Mouse (Mus musculus) thymus, postnatal 36 days (tissue): Measurements from ENCODE around the gene Nbl1.

ENCODE experiments used
- DNase-seq, 2 experiments: peaks; one replicate each; pipeline ENCODE4 v3.0.0; 2022; ENCODE audit warnings: mixed read lengths in 2 of 2

Nbl1 gene

DNA sequence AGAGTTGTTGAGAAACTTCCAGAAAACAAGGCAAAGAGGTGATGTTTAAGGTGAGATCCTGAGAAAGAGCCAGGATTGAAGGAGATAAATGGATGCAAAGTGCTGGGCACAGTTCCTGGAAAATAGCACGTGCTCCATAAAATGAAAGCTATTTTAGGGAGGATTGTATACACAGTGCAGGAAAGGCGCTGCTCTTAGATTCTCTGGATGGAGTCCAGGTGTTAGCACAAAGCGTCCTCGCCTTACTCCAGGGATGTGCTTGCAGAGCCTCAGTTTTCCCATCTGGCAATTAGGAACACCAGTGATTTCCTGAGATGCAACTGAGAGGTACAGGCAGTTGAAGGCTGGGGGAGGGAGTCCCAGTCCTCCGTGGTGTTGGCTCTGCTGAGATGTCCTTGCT is 3.4 kb upstream of the Nbl1 start:
- DNase-seq: no peak

DNA sequence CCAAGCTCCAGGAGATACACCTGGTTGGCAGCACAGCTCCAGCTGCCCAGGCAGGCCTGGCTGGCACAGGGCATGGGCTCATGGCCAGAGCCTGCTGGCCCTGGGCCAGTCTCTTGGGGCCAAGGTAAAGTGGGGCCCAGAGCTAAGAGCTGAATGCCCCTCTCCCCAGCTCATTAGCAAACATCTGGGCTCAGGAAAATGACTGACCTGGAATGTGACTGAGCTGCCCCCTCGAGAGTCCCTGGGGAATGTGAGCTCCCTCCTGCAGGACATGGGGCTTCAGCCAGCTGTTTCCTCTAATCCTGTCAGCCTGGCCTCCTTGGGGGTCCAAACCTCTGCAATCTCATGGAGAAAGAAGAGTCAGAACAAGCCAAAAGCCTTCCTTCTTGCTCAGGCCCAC is 2.6 kb upstream of the Nbl1 start:
- DNase-seq: no peak

DNA sequence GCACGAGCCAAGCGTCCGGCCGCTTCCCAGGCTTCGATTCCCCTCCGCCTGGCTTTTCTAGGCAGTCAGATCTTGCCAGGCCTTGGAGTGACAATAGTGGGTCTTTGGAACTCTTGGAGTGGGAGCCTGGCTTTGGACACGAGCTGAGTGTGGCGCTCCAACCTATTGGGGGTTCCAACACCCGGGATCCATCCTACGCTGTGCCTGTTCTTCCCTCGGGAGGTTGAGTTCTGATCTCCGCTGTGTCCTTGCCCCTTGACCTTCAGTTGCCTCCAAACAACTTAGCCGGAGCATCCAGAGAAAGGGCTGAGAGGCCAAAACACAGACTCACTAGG is 370 bp upstream of the Nbl1 start:
- DNase-seq: no peak

DNA sequence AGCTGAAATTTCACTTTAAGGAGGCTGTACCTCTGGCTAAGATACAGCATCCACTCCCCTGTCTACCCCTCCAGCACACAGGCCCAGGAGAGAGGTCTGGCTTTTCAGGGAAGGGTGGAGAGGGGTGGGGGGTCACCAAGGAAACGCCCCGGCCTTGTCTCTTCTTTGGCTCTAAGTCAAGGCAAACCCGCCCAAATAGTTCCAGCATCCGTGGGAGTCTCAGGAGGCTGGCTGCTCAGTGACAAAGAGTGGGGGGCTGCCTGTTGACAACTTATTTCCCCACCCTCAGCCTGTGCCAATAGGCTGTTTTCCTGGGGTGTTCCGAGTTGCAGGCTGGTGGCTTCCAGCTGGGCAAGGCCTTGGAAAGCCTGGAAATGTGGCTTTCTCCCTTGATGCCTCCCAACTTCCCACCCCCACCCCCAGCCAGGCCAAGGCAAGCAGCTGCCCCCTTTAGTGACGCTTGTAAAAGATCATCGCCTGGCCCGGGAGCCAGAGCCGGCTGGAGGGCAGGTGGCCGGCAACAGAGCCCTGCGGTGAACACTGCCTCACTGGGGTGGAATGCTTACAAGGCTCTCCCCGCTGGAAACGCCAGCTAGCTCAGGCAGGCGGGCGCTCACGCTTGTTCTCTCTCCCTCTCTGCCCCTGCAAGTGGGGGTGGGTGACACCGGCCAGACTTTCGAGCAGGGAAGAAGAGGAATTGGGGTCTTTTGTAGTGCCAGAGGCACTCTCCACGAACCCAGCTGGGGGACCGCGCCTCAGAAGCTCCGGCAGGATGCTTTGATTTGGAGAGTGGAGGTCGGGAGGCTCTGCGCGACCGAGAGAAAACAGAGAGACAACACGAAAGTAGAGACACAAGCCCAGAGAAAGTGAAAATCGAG is 1.1 kb downstream of the Nbl1 start:
- no peak for DNase-seq

DNA sequence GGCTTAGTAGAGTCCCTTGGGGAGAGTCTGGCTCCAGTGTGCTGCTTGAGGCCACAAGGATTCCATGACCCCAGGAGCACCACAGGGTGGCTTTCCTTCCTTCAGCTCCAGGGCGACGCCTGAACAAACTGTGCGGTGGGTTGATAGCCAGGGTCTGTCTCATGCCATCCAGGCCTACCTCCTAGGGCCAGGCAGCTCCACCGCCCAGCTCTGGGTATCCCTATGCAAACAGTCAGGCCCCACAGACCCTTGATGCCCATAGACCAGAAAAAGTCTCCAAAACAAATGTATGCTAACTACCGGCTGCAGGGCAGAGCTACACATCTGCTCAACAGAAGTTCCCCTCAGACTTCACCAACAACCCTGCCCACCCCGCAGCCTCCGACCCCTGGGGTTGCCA is 1.7 kb downstream of the Nbl1 start:
- no peak for DNase-seq

DNA sequence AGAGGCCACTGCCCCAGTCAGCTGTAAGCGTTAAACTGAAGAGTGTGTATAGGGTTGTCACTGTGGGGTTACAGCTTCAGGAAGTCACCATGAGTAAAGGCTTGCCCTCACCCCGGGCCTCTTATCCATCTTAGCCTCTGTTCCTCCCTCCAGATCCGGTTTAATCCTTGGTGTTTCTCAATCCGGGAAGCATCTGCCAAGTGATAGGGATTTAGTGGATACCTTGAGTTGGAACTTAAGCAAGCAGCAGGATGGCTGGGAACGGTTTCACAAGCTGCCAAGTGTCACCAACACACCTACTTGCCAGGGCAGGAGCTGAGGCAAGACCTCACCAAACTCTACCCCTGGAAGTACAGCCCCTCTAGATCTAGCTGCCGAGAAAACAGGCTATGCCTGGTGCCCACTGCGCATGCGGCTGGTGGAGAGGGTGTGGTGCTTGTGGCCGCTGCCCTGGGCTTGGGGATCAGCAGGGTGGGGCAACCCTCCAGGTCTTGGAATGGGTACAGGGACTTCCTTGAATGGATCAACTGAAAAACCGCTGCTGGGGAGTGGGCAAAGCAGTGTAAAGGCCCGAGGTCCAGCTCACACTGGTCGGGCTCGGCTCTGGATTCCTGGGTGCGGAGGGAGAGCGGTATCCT is 2.4 kb downstream of the Nbl1 start:
- DNase-seq: no peak

DNA sequence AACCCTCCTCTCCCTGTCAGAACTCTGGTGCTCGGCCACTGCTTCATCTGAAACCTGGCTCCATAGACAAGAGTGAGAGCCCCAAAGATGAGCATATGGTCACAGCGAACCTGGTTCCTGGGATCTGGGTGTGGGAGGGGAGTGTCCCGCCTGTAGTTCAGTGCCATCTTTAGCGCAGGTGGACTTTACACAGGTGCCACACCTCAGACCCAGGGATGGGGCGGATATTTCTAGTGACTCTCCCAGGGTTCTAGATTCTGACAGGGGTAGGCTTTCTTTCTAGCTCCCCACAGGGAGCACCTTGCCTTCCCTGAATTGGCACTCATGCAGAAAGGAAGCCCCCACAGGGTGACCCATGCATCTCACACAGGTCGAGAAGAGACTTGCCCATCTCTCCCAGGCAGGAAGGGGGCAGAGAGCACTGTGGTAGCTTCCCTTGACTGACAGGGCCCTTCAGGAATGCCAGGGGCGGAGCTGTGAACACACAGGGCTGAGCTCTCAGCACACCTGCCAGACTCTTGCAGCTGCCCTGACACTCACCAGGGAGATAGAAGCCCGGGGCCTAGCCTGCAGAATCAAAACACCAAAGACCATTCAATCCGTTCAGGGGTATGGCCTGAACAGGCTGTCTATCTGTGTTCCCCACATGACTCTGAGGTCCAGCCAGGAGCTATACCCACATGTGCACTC is 3.7 kb downstream of the Nbl1 start:
- no peak for DNase-seq

DNA sequence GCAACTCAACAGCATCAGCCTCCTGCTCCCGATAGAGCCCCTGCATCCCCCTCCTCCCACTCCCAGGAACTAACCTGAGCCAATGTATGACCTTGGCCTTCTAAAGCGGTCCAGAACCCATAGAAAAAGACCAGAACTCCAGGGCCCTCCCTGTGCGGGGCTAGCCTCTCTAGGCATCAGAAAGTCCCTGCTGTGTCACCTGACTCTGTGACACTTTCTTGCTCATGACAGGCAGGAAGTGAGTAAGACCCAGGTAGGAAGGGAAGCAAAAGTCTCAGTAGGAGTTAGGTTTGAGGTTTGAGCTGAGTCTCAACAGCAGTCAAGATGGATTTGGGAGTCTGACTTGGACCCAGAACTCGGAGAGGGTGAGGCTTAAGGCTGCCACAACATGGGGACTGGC is 5.8 kb downstream of the Nbl1 start:
- DNase-seq: no peak

DNA sequence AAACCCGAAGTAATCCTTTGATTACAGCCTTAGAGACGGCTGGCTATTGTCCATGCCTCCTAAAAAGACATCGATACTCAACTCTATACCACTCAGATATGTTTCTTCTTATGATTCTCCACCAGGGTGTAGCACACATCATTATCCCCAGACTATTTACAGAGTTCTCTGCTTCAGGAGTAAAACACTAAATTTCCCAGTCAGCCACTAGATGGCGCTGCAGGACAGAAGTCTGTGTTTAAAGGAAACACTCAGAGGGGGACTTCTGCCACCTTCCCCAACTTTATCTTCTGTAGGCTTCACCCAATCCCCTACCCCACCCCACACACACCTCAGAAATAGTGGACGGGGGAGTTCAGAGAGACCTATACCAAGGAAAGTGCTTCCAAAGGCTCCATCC is 6.8 kb downstream of the Nbl1 start:
- peak; percentile 64 to 76 for DNase-seq

DNA sequence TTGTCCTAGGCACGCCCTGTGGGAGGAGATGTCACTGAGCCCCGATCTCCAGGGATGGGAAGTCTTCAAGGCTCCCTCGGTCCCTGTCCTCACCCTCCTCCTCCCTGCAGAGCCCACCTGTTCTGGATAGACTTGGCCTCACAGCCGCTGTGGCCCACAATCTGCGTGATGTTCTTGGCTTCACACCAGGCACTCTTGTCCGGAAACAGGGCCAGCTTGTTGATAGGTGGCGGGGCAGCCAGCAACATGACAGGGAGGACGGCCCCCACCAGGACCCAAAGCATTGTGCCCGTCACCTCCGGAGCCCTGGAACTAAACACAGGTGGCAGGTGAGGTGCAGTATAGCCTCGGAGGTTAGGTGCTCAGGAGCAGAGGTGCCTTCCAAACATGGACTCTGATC is 7.5 kb downstream of the Nbl1 start:
- DNase-seq: no peak

DNA sequence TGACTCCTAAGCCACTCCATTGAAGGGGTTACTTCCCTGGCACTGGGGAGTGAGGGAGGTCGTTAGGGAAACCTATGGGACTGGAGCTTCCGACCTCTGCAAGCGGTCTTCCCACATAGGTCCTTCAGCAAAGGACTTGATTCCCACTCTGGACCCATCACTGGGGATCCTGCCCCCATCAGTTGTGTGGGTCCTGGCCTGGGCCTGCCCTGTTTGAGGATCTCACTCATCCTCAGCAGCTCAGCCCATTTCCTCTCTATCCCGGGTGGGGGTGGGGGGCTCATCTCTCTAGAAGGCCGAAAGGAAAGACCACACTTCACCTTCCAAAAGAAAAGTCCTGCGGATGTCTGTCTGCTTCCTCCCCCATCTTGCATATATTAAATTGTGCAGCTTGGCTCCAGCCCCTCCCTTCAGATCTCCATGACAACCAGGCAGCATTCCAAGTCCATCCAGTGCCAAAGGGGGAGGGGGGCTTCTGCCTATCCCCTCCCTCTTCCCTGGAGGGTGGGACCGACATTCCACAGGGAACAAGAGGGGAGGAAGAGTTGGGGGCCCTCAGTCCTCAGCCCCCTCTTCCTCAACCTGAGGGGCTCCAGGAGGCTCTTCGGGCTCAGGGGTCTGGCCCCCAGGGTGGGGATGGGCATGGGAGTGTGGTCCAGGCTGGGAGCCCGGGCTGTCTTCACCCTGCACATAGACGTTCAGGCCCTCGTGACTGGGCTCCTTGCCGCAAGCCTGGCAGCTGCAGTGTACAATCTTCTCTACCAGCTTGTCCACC is 9.8 kb downstream of the Nbl1 start:
- DNase-seq: no peak

DNA sequence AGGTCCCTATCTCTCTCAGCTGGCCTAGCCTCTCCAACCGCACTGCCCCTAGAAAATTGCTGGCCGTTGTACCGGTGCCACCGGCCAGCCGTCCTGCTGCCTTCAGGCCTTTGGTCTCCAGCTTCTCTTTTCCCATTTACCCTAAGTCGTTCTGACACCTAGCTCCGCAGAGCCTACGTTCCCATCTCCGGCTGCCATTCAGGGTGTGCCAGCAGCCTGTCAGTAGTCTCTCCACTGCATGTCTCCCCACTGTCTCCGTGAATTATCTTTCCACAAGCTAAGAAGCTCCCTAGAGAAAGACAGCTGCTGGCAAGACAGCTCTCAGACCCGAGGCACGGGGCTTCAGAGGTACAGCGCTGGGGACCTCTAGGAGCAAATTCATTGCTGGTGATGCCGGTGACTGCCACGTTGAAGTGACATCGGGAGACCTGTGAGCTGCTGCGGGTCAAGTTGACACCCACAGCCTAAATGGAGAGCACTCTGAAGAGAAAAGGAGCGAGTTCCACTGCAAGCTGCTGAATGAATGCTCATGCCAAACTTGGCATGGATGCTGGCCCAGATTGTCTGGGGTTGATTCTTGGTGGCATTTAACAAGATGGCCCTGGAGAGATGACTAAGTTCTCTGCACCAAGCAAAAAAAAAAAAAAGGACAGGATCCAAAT is 11.4 kb downstream of the Nbl1 start:
- no peak for DNase-seq

DNA sequence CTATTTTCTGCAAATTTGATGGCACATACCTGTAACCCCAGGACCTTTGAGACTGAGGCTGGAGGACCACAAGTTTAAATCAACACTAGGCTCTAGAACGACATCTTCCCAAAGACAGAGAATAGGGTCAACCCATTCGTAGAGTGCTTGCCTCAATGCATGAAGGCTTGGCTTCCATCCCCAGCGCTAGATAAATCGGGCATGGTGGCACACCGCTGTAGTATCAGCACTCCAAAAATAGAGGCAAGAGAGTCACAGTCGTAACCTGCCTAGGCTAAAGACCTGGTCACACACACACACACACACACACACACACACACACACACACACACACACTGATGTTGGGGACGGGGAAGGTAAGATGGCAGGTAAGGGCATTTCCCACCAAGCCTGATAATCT is 12.5 kb downstream of the Nbl1 start:
- no peak for DNase-seq

DNA sequence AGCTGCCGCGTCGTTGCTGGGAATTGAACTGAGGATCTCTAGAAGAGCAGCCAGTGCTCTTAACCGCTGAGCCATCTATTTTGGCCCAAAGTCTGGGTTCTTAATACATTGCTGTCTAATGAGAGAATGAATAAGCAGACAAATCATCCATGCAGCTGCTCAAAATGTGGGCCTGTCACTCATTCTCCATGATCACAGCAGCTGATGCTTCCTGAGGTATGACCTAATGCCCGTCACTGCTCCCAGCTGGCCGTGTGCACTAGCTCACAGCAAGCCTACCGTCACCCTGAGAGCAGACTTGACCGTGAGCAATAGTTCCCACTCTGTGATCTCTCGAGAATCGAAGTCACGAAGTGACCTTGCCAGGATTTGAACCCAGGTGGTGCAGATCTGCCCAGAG is 13.4 kb downstream of the Nbl1 start:
- DNase-seq: no peak

DNA sequence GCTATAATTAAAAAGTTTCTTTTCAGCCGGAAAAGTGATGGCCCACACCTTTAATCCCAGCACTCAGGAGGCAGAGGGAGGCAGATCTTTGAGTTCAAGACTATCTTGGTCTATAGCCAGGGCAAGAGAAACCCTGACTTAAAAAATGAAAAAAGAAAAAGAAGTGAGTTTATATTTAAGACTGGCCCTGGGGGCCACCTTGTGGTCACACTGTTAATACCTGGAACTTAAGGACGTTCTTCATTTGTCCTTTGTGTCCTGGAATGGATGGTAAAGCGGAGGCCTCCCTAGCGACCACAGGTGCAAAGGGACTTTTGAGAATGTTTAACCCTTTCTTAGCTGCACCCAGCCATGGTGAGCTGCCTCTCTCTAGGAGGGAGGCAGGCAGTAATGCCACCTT is 14.1 kb downstream of the Nbl1 start:
- DNase-seq: no peak

DNA sequence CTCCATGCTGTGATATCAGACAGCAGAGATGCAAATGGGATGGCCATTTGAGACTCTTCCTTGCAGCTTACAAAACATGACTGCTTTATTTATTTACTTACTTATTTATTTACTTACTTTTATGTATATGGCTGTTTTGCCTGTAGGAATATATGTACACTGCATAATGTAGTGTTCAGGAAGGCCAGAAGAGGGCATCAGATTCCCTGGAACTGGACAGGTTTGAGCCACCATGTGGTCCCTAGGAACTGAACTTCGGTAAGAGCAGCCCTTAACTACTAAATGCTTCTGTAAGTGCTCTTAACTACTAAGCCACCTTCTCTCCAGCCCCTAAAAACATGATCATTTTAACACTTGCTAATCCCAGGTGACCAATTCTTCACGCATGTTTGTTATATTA is 14.5 kb downstream of the Nbl1 start:
- DNase-seq: no peak

DNA sequence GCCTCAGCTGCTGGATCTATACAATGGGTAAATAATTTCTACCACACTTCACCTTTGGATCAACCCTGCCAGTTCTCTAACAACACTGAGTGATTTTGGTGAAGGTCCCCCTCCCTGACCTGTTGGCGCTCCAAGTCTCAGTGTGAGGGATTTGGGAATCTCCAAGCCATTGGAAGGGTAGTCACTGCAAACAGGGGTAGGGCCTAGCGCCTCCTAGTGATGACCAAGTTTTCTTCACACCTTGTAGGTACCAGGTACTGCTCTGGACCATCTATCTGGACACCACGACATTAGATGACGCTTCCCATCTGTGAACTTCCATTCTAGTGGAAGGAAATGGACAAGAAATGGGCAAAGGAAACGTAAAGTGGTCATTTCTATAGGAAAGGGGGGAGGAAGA is 16.9 kb downstream of the Nbl1 start:
- no peak for DNase-seq

DNA sequence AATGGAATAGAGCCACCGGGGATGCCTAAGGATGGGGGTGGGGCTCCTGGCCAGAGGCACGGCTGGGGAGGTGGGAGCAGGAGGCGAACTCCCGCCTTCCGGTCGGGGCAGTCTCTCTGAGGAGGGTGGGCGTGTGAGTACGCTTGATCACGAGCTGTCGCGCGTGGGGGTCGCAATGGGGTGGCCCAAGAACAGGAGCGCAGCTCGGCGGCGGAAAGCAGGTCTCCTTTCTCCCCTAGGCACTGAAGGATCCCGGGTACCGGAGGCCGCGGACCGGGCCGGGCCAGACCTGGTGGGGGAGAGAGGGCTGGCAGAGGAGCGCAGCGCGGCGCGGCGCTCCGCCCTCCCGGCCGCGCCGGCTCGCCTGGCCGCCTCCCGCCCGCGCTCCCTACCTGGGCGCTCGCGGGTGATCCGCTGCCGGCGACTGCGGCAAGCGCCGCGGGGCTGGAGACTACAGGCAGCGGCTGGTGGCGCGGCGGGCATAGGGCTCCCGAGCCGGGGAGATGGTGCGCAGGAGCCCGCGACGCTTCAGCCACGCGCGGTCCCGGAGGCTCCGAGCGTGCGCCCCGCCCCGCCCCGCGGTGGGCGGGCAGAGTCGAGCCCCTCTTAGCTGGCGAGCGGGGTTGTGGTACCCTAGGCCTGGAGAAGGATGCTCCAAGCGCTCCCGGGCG is 17.6 kb downstream of the Nbl1 start, which contains the start of gene Htr6:
Gene Htr6 (minus strand): TSS at position 530 of the 671 bp plus-strand sequence.
- DNase-seq: no peak

DNA sequence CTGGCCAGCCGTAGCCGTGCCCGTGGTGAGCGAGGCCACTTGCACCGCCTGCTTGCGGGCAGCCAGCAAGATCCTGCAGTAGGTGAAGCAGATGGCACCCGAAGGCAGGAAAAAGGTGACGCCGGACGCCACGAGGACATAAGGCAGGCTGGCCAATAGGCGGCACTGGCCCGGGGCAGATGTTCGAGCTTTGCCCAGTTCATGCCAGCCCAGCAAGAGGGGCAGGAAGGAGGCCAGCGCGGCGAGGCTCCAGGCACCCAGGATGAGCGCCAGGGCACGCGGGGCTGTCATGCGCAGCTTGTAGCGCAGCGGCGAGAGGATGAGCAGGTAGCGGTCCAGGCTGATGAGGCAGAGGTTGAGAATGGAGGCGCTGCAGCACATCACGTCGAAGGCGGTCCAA is 18.7 kb downstream of the Nbl1 start:
- DNase-seq: no peak

DNA sequence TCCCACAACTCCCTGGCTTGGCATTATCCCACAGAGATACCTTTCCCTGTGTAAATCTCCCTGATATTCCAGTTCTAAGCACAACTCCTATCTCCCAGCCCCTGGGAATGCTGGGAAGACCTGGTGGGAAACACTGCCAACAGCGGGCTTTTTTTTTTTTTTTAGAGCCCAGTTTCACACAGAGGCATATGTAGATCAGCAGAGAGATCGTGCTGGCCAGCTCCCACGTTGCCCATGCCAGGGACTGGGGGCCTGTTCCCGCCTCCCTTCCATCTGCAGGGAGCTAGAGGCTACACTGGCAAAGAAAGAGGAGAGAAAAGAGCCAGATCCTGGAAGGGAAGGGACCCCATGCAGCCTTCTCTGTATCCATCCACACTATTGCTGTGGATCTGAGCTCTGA is 24.5 kb downstream of the Nbl1 start:
- no peak for DNase-seq

DNA sequence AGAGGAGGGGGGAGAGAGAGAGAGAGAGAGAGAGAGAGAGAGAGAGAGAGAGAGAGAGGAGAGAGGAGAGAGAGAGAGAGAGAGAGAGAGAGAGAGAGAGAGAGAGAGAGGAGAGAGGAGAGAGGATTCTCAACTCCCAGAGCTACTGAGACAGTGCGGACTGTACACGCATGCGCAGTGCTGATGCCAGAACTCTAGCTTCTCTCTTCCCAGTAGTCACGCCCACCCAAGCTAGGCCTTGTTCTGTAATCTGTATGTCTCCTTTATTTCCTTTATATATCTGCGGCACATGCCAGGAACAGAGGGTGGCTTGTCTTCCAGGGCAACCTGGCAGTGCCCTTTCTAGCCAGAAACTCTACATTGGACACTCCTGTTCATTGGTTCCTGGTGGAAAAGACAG is 28.0 kb downstream of the Nbl1 start:
- no peak for DNase-seq

DNA sequence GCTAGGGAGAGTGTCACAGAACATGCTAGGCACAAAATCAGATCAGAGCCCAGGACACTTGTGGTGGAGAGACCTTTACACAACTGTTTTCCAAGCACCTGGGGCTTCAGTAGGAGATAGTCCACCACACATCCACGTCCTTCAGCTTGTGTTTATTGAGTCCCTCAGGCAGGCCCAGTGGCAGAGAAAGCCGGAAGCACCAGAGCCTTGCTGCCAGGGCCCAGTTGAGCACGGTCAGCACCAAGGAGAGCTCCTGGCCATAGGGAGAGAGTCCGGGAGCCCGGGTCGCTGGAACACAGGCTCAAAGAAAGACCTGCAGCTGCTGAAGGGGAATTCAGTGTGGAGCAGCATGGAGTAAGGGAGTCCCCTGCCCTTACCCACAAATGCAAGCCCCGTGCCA is 33.2 kb downstream of the Nbl1 start:
- no peak for DNase-seq
